16 mouse cellular contexts compared by ENCODE assay signal in genomic region chr8:12268306-12268829, GRCm38 (mm10). TPM values are rescaled to one million over a fixed set of nuclear protein-coding genes. Genes with fewer than 3 reads are reported as not detected.
DNase-seq lines count a peak whose midpoint lies in the region; ATAC-seq and TF ChIP-seq lines count a peak whose summit lies in the region.
"Had no signal": no experiment of that assay in that cellular context is flagged by ENCODE, and none has a peak within 500 bp of the region (broad histone marks: within the 10 kb centered on the region; RNA-seq: fewer than 3 reads in every experiment).

No protein-coding gene starts in this region.

- H3K27me3 ChIP-seq in embryonic facial prominence, embryonic 10.5 days (replicated peaks; ENCODE audit: low read depth, poor library complexity, severe bottlenecking): peaks cover 19% of the 10 kb centered on the region
- H3K27me3 ChIP-seq in hindbrain, postnatal 0 days (ENCODE audit: insufficient read depth, low read length): no peaks in the 10 kb centered on the region
- H3K27me3 ChIP-seq in neural tube, embryonic 12.5 days (replicated peaks): peaks cover 37% of the 10 kb centered on the region
- no peaks in the 10 kb centered on the region; the same call in 1 of the 2 replicates for H3K27me3 ChIP-seq in thymus, adult 2 months (ENCODE audit: control insufficient read depth, insufficient read depth, low read length)
- H3K27me3 ChIP-seq: embryonic facial prominence, embryonic 12.5 days; stomach, embryonic 15.5 days had no signal

- no peak overlapping the region for H3K4me2 ChIP-seq in hindbrain, postnatal 0 days (ENCODE audit: low read depth, low read length)
- H3K4me2 ChIP-seq in neural tube, embryonic 12.5 days (replicated peaks): no peak overlapping the region
- H3K4me2 ChIP-seq: embryonic facial prominence, embryonic 12.5 days; limb, embryonic 12.5 days; stomach, embryonic 15.5 days had no signal

- peak; percentile 71 for ATAC-seq in hindbrain, postnatal 0 days
- ATAC-seq in neural tube, embryonic 12.5 days (ENCODE audit: low FRiP score, low read depth): peak; percentile 63
- ATAC-seq: liver, postnatal 0 days had no signal

- DNase-seq in embryo, embryonic 10.5 days (ENCODE audit: low spot score): peak; percentile 76
- peak; percentile 44 for DNase-seq in embryonic facial prominence, embryonic 10.5 days (ENCODE audit: low spot score)
- peak; percentile 59 for DNase-seq in hindbrain, postnatal 0 days (ENCODE audit: low spot score)
- DNase-seq in thymus, postnatal 14 days: no peak
- DNase-seq in thymus, adult 2 months: no peak
- no peak for DNase-seq in layer of hippocampus, postnatal 10 days (ENCODE audit: low spot score in 2 of 2)
- DNase-seq: adrenal gland, adult 2 months; heart, adult 11 months; heart, postnatal 10 days; kidney, adult 2 months; liver, postnatal 0 days had no signal

- no peaks in the 10 kb centered on the region for H3K4me1 ChIP-seq in embryonic facial prominence, embryonic 10.5 days
- H3K4me1 ChIP-seq in hindbrain, postnatal 0 days (ENCODE audit: insufficient read depth, low read length): no peaks in the 10 kb centered on the region
- peaks cover 3% of the 10 kb centered on the region for H3K4me1 ChIP-seq in neural tube, embryonic 12.5 days
- H3K4me1 ChIP-seq in thymus, adult 2 months (replicated peaks; ENCODE audit: control insufficient read depth, insufficient read depth, low read length): no peaks in the 10 kb centered on the region
- H3K4me1 ChIP-seq: embryonic facial prominence, embryonic 12.5 days; limb, embryonic 12.5 days; megakaryocyte, embryonic 14.5 days; stomach, embryonic 15.5 days had no signal

- no peak for TF ChIP-seq CTCF in hindbrain, postnatal 0 days (IDR thresholded peaks at IDR 0.05; ENCODE audit: low read depth)
- no peak for TF ChIP-seq CTCF in thymus, adult 2 months (IDR thresholded peaks at IDR 0.05; ENCODE audit: borderline replicate concordance, control insufficient read depth, extremely low read depth, insufficient read depth, low read length, poor library complexity)

- H3K4me3 ChIP-seq in embryonic facial prominence, embryonic 10.5 days: no peak overlapping the region
- H3K4me3 ChIP-seq in hindbrain, postnatal 0 days (ENCODE audit: low read length): no peak overlapping the region
- no peak overlapping the region for H3K4me3 ChIP-seq in neural tube, embryonic 12.5 days
- no peak overlapping the region for H3K4me3 ChIP-seq in thymus, adult 2 months (ENCODE audit: control insufficient read depth, insufficient read depth, low read length)
- H3K4me3 ChIP-seq: embryonic facial prominence, embryonic 12.5 days; limb, embryonic 12.5 days; megakaryocyte, embryonic 14.5 days; stomach, embryonic 15.5 days had no signal

- H3K9me3 ChIP-seq in embryonic facial prominence, embryonic 10.5 days: no peaks in the 10 kb centered on the region
- no peaks in the 10 kb centered on the region for H3K9me3 ChIP-seq in hindbrain, postnatal 0 days (ENCODE audit: low read length)
- no peaks in the 10 kb centered on the region for H3K9me3 ChIP-seq in neural tube, embryonic 12.5 days
- H3K9me3 ChIP-seq: embryonic facial prominence, embryonic 12.5 days; limb, embryonic 12.5 days; megakaryocyte, embryonic 14.5 days; stomach, embryonic 15.5 days had no signal

- TF ChIP-seq POLR2A in thymus, adult 2 months (IDR thresholded peaks at IDR 0.05; ENCODE audit: control insufficient read depth, extremely low read depth, insufficient read depth, low read length, poor library complexity): no peak

- H3K9ac ChIP-seq in hindbrain, postnatal 0 days (replicated peaks; ENCODE audit: low read length): no peak overlapping the region
- H3K9ac ChIP-seq in neural tube, embryonic 12.5 days: no peak overlapping the region
- H3K9ac ChIP-seq: embryonic facial prominence, embryonic 12.5 days; limb, embryonic 12.5 days; liver, postnatal 0 days; stomach, embryonic 15.5 days had no signal

- H3K27ac ChIP-seq in embryonic facial prominence, embryonic 10.5 days (replicated peaks): no peak overlapping the region
- H3K27ac ChIP-seq in hindbrain, postnatal 0 days: no peak overlapping the region
- no peak overlapping the region for H3K27ac ChIP-seq in neural tube, embryonic 12.5 days
- no peak overlapping the region for H3K27ac ChIP-seq in thymus, adult 2 months (ENCODE audit: control insufficient read depth, insufficient read depth, low read length)
- H3K27ac ChIP-seq: embryonic facial prominence, embryonic 12.5 days; limb, embryonic 12.5 days; stomach, embryonic 15.5 days had no signal

- WGBS in embryonic facial prominence, embryonic 10.5 days: 43% methylated on average over 14 of the region's 14 CpGs
- WGBS in hindbrain, postnatal 0 days: 19% methylated on average over 14 of the region's 14 CpGs
- 26% methylated on average over 14 of the region's 14 CpGs for WGBS in neural tube, embryonic 12.5 days
- WGBS in thymus, adult 2 months: 74% methylated on average over 14 of the region's 14 CpGs

- H3K36me3 ChIP-seq in embryonic facial prominence, embryonic 10.5 days (replicated peaks): no peaks in the 10 kb centered on the region
- no peaks in the 10 kb centered on the region for H3K36me3 ChIP-seq in hindbrain, postnatal 0 days (ENCODE audit: insufficient read depth, low read length)
- H3K36me3 ChIP-seq in neural tube, embryonic 12.5 days: no peaks in the 10 kb centered on the region
- H3K36me3 ChIP-seq in thymus, adult 2 months (ENCODE audit: control insufficient read depth, insufficient read depth, low read length): no peaks in the 10 kb centered on the region
- H3K36me3 ChIP-seq: embryonic facial prominence, embryonic 12.5 days; limb, embryonic 12.5 days; stomach, embryonic 15.5 days had no signal

RNA-seq across cellular contexts. Expression of gene A230072I06Rik, which starts 10.3 kb away (rescaled TPM):
- not detected in 2 replicates for polyA plus RNA-seq in embryonic facial prominence, embryonic 10.5 days (2016; fragmentation: Nextera tagmentation; extraction: Ambion mirVana)
- total RNA-seq in hindbrain, postnatal 0 days (2014; rRNA removed): 0.36 and 0.63 TPM in 2 replicates
- not detected in 2 replicates for polyA plus RNA-seq in hindbrain, postnatal 0 days (2015; fragmentation: Nextera tagmentation; extraction: Ambion mirVana)
- not detected in 2 replicates for polyA plus RNA-seq in neural tube, embryonic 12.5 days (2016; fragmentation: Nextera tagmentation; extraction: Ambion mirVana)
- not detected in 2 replicates for polyA plus RNA-seq in thymus, adult 2 months (2012; rRNA removed)
- under 1 TPM in 1 of 2 experiments, not detected in 1; 0.25 TPM for total RNA-seq in layer of hippocampus, postnatal 10 days (2021)
- total RNA-seq: adrenal gland, adult 2 months; heart, postnatal 10 days had no signal
- polyA plus RNA-seq: adrenal gland, adult 2 months; embryonic facial prominence, embryonic 12.5 days; kidney, adult 2 months; limb, embryonic 12.5 days; liver, postnatal 0 days had no signal

Comparison
In these comparisons a context has a peak if more than half of its experiments do, and no peak if none do; other contexts are left out.
1. DNase-seq: peak in embryo, embryonic 10.5 days (single experiment), embryonic facial prominence, embryonic 10.5 days (single experiment) and hindbrain, postnatal 0 days (single experiment); none in thymus, postnatal 14 days (single experiment), thymus, adult 2 months (single experiment) and layer of hippocampus, postnatal 10 days (0 of 2).